In the genomic region with DNA sequence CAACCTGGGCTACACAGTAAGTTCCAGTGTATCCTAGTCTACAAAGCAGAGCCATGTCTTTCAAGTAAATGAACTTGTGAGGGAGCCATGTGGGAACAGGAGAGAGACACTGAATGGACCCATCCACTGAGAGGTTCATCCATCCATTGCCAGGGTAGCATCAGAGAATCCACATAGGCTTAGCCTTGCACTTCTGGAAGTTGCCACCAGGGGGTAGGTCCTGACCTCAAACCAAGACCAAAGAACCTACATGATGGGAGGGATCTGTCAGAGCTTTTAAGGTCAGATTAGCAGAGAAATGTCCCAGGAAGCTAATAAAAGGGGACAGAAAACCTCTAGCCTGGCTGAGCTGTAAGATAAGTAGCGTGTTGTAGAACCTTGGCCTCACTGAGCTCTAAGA, we compare ENCODE assay signal across 8 mouse cellular contexts. TPM values are rescaled to one million over a fixed set of nuclear protein-coding genes. Genes with fewer than 3 reads are reported as not detected.
DNase-seq lines count a peak whose midpoint lies in the region; ATAC-seq lines count a peak whose summit lies in the region.

No protein-coding gene starts in this region.

- H3K4me2 ChIP-seq in forebrain, embryonic 11.5 days (ENCODE audit: low read depth, low read length, severe bottlenecking), result no peak overlapping the region
- H3K4me2 ChIP-seq in forebrain, embryonic 15.5 days (replicated peaks), result no peak overlapping the region
- no peak overlapping the region for H3K4me2 ChIP-seq in liver, embryonic 11.5 days

- no peaks in the 10 kb centered on the region for H3K9me3 ChIP-seq in forebrain, embryonic 11.5 days (ENCODE audit: control insufficient read depth, low read length)
- H3K9me3 ChIP-seq in forebrain, embryonic 15.5 days, result no peaks in the 10 kb centered on the region
- H3K9me3 ChIP-seq in liver, embryonic 11.5 days (ENCODE audit: control insufficient read depth, low read length), result no peaks in the 10 kb centered on the region

- WGBS in forebrain, embryonic 11.5 days, result 53% methylated on average over 1 of the region's 1 CpGs
- 56% methylated on average over 1 of the region's 1 CpGs for WGBS in forebrain, embryonic 15.5 days
- WGBS in liver, embryonic 11.5 days, result 58% methylated on average over 1 of the region's 1 CpGs

- no peaks in the 10 kb centered on the region for H3K27me3 ChIP-seq in forebrain, embryonic 11.5 days (ENCODE audit: control insufficient read depth, insufficient read depth, low read length)
- H3K27me3 ChIP-seq in forebrain, embryonic 15.5 days, result no peaks in the 10 kb centered on the region
- no peaks in the 10 kb centered on the region; the same call in 1 of the 2 replicates for H3K27me3 ChIP-seq in liver, embryonic 11.5 days (replicated peaks; ENCODE audit: control insufficient read depth, insufficient read depth, low read length)

- no peaks in the 10 kb centered on the region for H3K4me1 ChIP-seq in forebrain, embryonic 11.5 days (replicated peaks; ENCODE audit: control insufficient read depth, insufficient read depth, low read length)
- H3K4me1 ChIP-seq in forebrain, embryonic 15.5 days, result 0 out of 2 replicates have a peak, but pooled peaks cover under 1% of the 10 kb centered on the region
- no peaks in the 10 kb centered on the region for H3K4me1 ChIP-seq in liver, embryonic 11.5 days (replicated peaks; ENCODE audit: control insufficient read depth, insufficient read depth, low read length)

- H3K27ac ChIP-seq in forebrain, embryonic 11.5 days (ENCODE audit: low read depth, low read length), result no peak overlapping the region
- no peak overlapping the region for H3K27ac ChIP-seq in forebrain, embryonic 15.5 days (replicated peaks)
- no peak overlapping the region for H3K27ac ChIP-seq in liver, embryonic 11.5 days (ENCODE audit: low read depth, low read length)

- no peaks in the 10 kb centered on the region for H3K36me3 ChIP-seq in forebrain, embryonic 11.5 days (ENCODE audit: control insufficient read depth, insufficient read depth, low read length)
- H3K36me3 ChIP-seq in forebrain, embryonic 15.5 days, result peaks cover 31% of the 10 kb centered on the region; the same call in 1 of the 2 replicates
- no peaks in the 10 kb centered on the region for H3K36me3 ChIP-seq in liver, embryonic 11.5 days (ENCODE audit: control insufficient read depth, insufficient read depth, low read length)

- H3K9ac ChIP-seq in forebrain, embryonic 11.5 days (ENCODE audit: low read length), result no peak overlapping the region
- no peak overlapping the region for H3K9ac ChIP-seq in forebrain, embryonic 15.5 days (replicated peaks)
- no peak overlapping the region for H3K9ac ChIP-seq in liver, embryonic 11.5 days (ENCODE audit: low read depth, low read length)

- H3K4me3 ChIP-seq in forebrain, embryonic 11.5 days (ENCODE audit: low read depth, low read length), result no peak overlapping the region
- no peak overlapping the region for H3K4me3 ChIP-seq in forebrain, embryonic 15.5 days
- H3K4me3 ChIP-seq in liver, embryonic 11.5 days (ENCODE audit: low read depth, low read length), result no peak overlapping the region

- intact Hi-C loops in heart, postnatal 25 days (cut with DNase I), result loop anchor here (5.0 kb wide), 3 partner anchors 65 to 295 kb away; partner anchors contain the start of gene Mtmr14

- peak; percentile 80 for DNase-seq in forebrain, embryonic 11.5 days (ENCODE audit: low spot score)
- DNase-seq in A20 (ENCODE audit: low read depth, low spot score), result peak; percentile 86
- peak; percentile 83 for DNase-seq in adrenal gland, postnatal 10 days
- DNase-seq in embryo, embryonic 11 days, result peak; percentile 65
- DNase-seq in heart, postnatal 25 days (ENCODE audit: low spot score), result peak; percentile 13
- peak; percentile 53 for DNase-seq in liver, embryonic 11.5 days (ENCODE audit: low spot score)
- peak; percentile 83 for DNase-seq in retina, postnatal 1 day

- ATAC-seq in forebrain, embryonic 11.5 days (replicated peaks; ENCODE audit: low FRiP score), result no peak
- no peak for ATAC-seq in forebrain, embryonic 15.5 days (replicated peaks)
- no peak for ATAC-seq in liver, embryonic 11.5 days (replicated peaks; ENCODE audit: low FRiP score)

RNA-seq across cellular contexts. Expression of gene Lhfpl4, which starts 22.6 kb away (rescaled TPM):
- polyA plus RNA-seq in forebrain, embryonic 11.5 days (2014; fragmentation: Nextera tagmentation; extraction: Ambion mirVana), result 6.6 and 6.8 TPM in 2 replicates
- polyA plus RNA-seq in forebrain, embryonic 15.5 days (2015; fragmentation: Nextera tagmentation; extraction: Ambion mirVana), result 42.3 and 44.6 TPM in 2 replicates
- total RNA-seq in adrenal gland, postnatal 10 days (2021), result 1 to 10 TPM; 3.2 to 4.8 TPM
- under 1 TPM; 0.29 to 0.34 TPM for total RNA-seq in heart, postnatal 25 days (2021)
- polyA plus RNA-seq in liver, embryonic 11.5 days (2014; fragmentation: Nextera tagmentation; extraction: Ambion mirVana), result 0.81 and 1.0 TPM in 2 replicates

Comparison
In these comparisons a context has a peak if more than half of its experiments do, and no peak if none do; other contexts are left out.
1. DNase-seq: peak in every context shown above with its lines; median percentile 86 in A20; 83 in adrenal gland, postnatal 10 days; 83 in retina, postnatal 1 day; 80 in forebrain, embryonic 11.5 days; 65 in embryo, embryonic 11 days; 53 in liver, embryonic 11.5 days; 13 in heart, postnatal 25 days.